Mouse (Mus musculus) heart, adult 2 months (tissue): ENCODE results near the gene Phlda2.

Source experiments
- CTCF ChIP-seq: fragments of 200-600 bp; IDR thresholded peaks from 2 replicates; pipeline ENCODE4 v1.8.1; 2022; ENCODE audit warnings: antibody characterized with exemption, mild to moderate bottlenecking, moderate library complexity
- EP300 ChIP-seq: fragments of 200-500 bp; IDR thresholded peaks from 2 replicates; pipeline ENCODE4 v1.6.1; 2011; ENCODE audit warnings: low read depth, low read length, control low read depth; ENCODE audit not compliant: insufficient read depth
- POLR2A ChIP-seq: fragments of 200-500 bp; IDR thresholded peaks from 2 replicates; pipeline ENCODE4 v1.6.1; 2011; ENCODE audit warnings: mild to moderate bottlenecking, low read depth, low read length, control low read depth; ENCODE audit not compliant: insufficient read depth

- TF ChIP-seq CTCF: no peak
- no peak for TF ChIP-seq POLR2A
- TF ChIP-seq EP300: no peak
These were observed 41.6 kb downstream of the Phlda2 start for GRCm38 (mm10) chr7:143461294-143461870.
